Mouse (Mus musculus): ENCODE measurements around the gene Mgll. TPM values are rescaled to one million over a fixed set of nuclear protein-coding genes. Genes with fewer than 3 reads are reported as not detected.

Mgll gene
- polyA plus RNA-seq, 1 experiment: 152 TPM

DNA sequence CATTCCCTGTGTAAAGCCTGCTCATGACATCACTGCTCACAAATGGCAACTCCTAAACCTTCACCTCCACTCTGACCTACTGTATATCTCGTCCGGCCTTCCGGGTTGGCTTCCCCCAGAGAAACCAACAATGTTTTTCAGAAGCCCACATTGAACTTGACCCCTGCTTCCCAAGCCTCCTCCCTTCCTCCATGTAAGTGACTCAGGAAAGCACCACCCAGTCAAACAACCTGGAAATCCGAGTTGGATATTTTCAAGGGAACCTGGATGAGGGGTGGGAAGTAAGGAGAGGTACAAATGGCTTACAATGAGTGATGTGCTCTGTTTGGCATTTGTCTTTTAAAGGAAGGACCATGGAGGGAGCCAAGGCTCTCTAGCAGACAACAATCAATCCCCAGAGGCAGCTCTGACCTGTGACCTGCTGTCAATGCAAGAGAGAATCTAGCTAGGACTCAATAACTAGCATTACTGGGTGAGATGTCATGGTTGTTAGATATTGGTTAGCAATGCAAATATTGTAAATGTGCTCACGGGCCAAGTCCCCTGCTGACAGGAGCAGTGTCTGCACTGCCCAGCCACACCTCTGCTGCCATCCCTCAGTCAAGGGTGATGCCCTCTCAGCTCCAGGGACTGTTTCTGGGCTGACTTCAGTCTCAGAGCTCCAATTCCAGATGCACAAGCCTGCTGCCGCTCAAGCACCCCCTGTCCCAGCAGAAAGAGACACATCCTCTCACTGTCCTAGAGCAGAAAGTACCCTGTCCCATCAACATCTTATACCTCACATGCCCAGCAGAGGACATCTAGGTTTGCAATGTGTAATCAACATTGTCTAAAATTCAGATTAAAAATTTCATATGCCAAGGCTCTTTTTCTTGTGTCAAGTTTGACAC is 6.8 kb upstream of the Mgll start:
- Histone ChIP-seq H3K36me3 (ENCODE audit: control insufficient read depth, insufficient read depth, low read length) (no peaks in the 10 kb centered on the region), H3K27me3 (replicated peaks; ENCODE audit: control insufficient read depth, insufficient read depth, low read length) (no peaks in the 10 kb centered on the region), H3K4me3 (ENCODE audit: insufficient read depth, low read depth, low read length) (no peak overlapping the region), H3K4me1 (ENCODE audit: control insufficient read depth, insufficient read depth, low read length) (peaks cover 13% of the 10 kb centered on the region), H3K27ac (ENCODE audit: insufficient read depth, low read depth, low read length) (peak overlapping the region; percentile 35; the same call in 1 of the 2 replicates)
- TF ChIP-seq CTCF (conservative IDR thresholded peaks at IDR 0.05; ENCODE audit: insufficient read depth, insufficient read length, low read depth, low read length): no peak
- no peak for TF ChIP-seq POLR2A (IDR thresholded peaks at IDR 0.05; ENCODE audit: low read depth, low read length)
- WGBS: 74% methylated on average over 6 of the region's 6 CpGs
- DNase-seq: peak; percentile 69

- H3K36me3 ChIP-seq (ENCODE audit: control insufficient read depth, insufficient read depth, low read length): no peaks in the 10 kb centered on the region
- peaks cover 13% of the 10 kb centered on the region for H3K4me1 ChIP-seq (ENCODE audit: control insufficient read depth, insufficient read depth, low read length)
- DNase-seq: peak; percentile 51
- TF ChIP-seq POLR2A (IDR thresholded peaks at IDR 0.05; ENCODE audit: low read depth, low read length) (no peak), CTCF (conservative IDR thresholded peaks at IDR 0.05; ENCODE audit: insufficient read depth, insufficient read length, low read depth, low read length) (no peak)
- H3K27ac ChIP-seq (ENCODE audit: insufficient read depth, low read depth, low read length): peak overlapping the region; percentile 55
- WGBS: 72% methylated on average over 7 of the region's 7 CpGs
- no peaks in the 10 kb centered on the region for H3K27me3 ChIP-seq (replicated peaks; ENCODE audit: control insufficient read depth, insufficient read depth, low read length)
- no peak overlapping the region for H3K4me3 ChIP-seq (ENCODE audit: insufficient read depth, low read depth, low read length)
These were observed 6.0 kb upstream of the Mgll start for GRCm38 (mm10) chr6:88718033-88718725.

GRCm38 (mm10) chr6:88721059-88721458 is 3.2 kb upstream of the Mgll start:
- TF ChIP-seq CTCF (conservative IDR thresholded peaks at IDR 0.05; ENCODE audit: insufficient read depth, insufficient read length, low read depth, low read length) (no peak), POLR2A (IDR thresholded peaks at IDR 0.05; ENCODE audit: low read depth, low read length) (no peak)
- Histone ChIP-seq H3K4me1 (ENCODE audit: control insufficient read depth, insufficient read depth, low read length) (peaks cover 19% of the 10 kb centered on the region), H3K27me3 (replicated peaks; ENCODE audit: control insufficient read depth, insufficient read depth, low read length) (no peaks in the 10 kb centered on the region), H3K36me3 (ENCODE audit: control insufficient read depth, insufficient read depth, low read length) (no peaks in the 10 kb centered on the region), H3K4me3 (ENCODE audit: insufficient read depth, low read depth, low read length) (no peak overlapping the region), H3K27ac (ENCODE audit: insufficient read depth, low read depth, low read length) (no peak overlapping the region)
- WGBS: 79% methylated on average over 3 of the region's 3 CpGs
- DNase-seq: no peak

GRCm38 (mm10) chr6:88722906-88723305 is 1.3 kb upstream of the Mgll start:
- WGBS: 88% methylated on average over 2 of the region's 2 CpGs
- H3K27me3 ChIP-seq (replicated peaks; ENCODE audit: control insufficient read depth, insufficient read depth, low read length): no peaks in the 10 kb centered on the region
- no peak for DNase-seq
- no peak overlapping the region for H3K4me3 ChIP-seq (ENCODE audit: insufficient read depth, low read depth, low read length)
- H3K4me1 ChIP-seq (ENCODE audit: control insufficient read depth, insufficient read depth, low read length): peaks cover 22% of the 10 kb centered on the region
- TF ChIP-seq POLR2A (IDR thresholded peaks at IDR 0.05; ENCODE audit: low read depth, low read length) (no peak), CTCF (conservative IDR thresholded peaks at IDR 0.05; ENCODE audit: insufficient read depth, insufficient read length, low read depth, low read length) (no peak)
- H3K27ac ChIP-seq (ENCODE audit: insufficient read depth, low read depth, low read length): no peak overlapping the region
- H3K36me3 ChIP-seq (ENCODE audit: control insufficient read depth, insufficient read depth, low read length): no peaks in the 10 kb centered on the region

- WGBS: 34% methylated on average over 14 of the region's 14 CpGs
- TF ChIP-seq POLR2A (IDR thresholded peaks at IDR 0.05; ENCODE audit: low read depth, low read length) (no peak), CTCF (conservative IDR thresholded peaks at IDR 0.05; ENCODE audit: insufficient read depth, insufficient read length, low read depth, low read length) (no peak)
These were observed 353 bp upstream of the Mgll start for GRCm38 (mm10) chr6:88723806-88724312.

GRCm38 (mm10) chr6:88725590-88725989 is 1.4 kb downstream of the Mgll start:
- no peaks in the 10 kb centered on the region for H3K27me3 ChIP-seq (replicated peaks; ENCODE audit: control insufficient read depth, insufficient read depth, low read length)
- H3K36me3 ChIP-seq (ENCODE audit: control insufficient read depth, insufficient read depth, low read length): no peaks in the 10 kb centered on the region
- 52% methylated on average over 7 of the region's 7 CpGs for WGBS
- DNase-seq: peak; percentile 36
- H3K4me3 ChIP-seq (ENCODE audit: insufficient read depth, low read depth, low read length): peak overlapping the region; percentile 2; the same call in 1 of the 2 replicates
- H3K27ac ChIP-seq (ENCODE audit: insufficient read depth, low read depth, low read length): no peak overlapping the region; the same call in 1 of the 2 replicates
- H3K4me1 ChIP-seq (ENCODE audit: control insufficient read depth, insufficient read depth, low read length): peaks cover 22% of the 10 kb centered on the region
- TF ChIP-seq CTCF (conservative IDR thresholded peaks at IDR 0.05; ENCODE audit: insufficient read depth, insufficient read length, low read depth, low read length): peak; percentile 34
- TF ChIP-seq POLR2A (IDR thresholded peaks at IDR 0.05; ENCODE audit: low read depth, low read length): no peak

More at GRCm38 (mm10) chr6:88723806-88724312, 353 bp upstream of the Mgll start:
- Histone ChIP-seq H3K27ac (ENCODE audit: insufficient read depth, low read depth, low read length) (no peak overlapping the region), H3K27me3 (replicated peaks; ENCODE audit: control insufficient read depth, insufficient read depth, low read length) (no peaks in the 10 kb centered on the region), H3K4me1 (ENCODE audit: control insufficient read depth, insufficient read depth, low read length) (peaks cover 22% of the 10 kb centered on the region), H3K4me3 (ENCODE audit: insufficient read depth, low read depth, low read length) (peak overlapping the region; percentile 94), H3K36me3 (ENCODE audit: control insufficient read depth, insufficient read depth, low read length) (no peaks in the 10 kb centered on the region)
- no peak for DNase-seq

All from kidney, adult 2 months (tissue).